Mouse (Mus musculus) heart, postnatal 0 days (tissue): ENCODE measurements around the gene Dapl1.

Experiments used
- CTCF ChIP-seq: IDR thresholded peaks from 2 replicates; pipeline ENCODE4 v1.5.1; 2016; ENCODE audit warnings: antibody characterized with exemption, control low read depth, low read depth
- EP300 ChIP-seq: IDR thresholded peaks from 2 replicates; pipeline ENCODE4 v1.6.1; 2016; ENCODE audit warnings: antibody characterized with exemption, low read depth

- no peak for TF ChIP-seq EP300
- no peak for TF ChIP-seq CTCF
Observed at GRCm38 (mm10) chr2:59448921-59449320, 35.5 kb upstream of the Dapl1 start.
